Mouse (Mus musculus) R1 (cell line): ENCODE results near the gene Olfr403.
A peak's percentile ranks its signal among the peaks of the same experiment; 100 is the strongest.

Experiments used
- DNase-seq: peaks from one replicate; pipeline ENCODE4 v3.0.0-alpha.2; 2018; ENCODE audit warnings: low read depth, low spot score

Olfr403 gene

GRCm38 (mm10) chr11:74185949-74186348, at the start of gene Olfr403:
Gene Olfr403 (plus strand): TSS chr11:74186249.
- no peak for DNase-seq

GRCm38 (mm10) chr11:74140001-74140400, 46.0 kb upstream of the Olfr403 start:
- DNase-seq, result peak; percentile 73

GRCm38 (mm10) chr11:74145866-74146265, 40.2 kb upstream of the Olfr403 start:
- DNase-seq, result no peak

- DNase-seq, result no peak
These were observed 32.8 kb upstream of the Olfr403 start, which contains the start of gene Olfr402 for GRCm38 (mm10) chr11:74153229-74153628. Gene Olfr402 (plus strand): TSS chr11:74153529.

GRCm38 (mm10) chr11:74168771-74169170, 17.3 kb upstream of the Olfr403 start:
- DNase-seq, result no peak

GRCm38 (mm10) chr11:74183168-74183567, 2.9 kb upstream of the Olfr403 start:
- no peak for DNase-seq

GRCm38 (mm10) chr11:74183745-74184144, 2.3 kb upstream of the Olfr403 start:
- DNase-seq, result no peak

- no peak for DNase-seq
These were observed 25.2 kb downstream of the Olfr403 start, which contains the start of gene Olfr43 for GRCm38 (mm10) chr11:74211279-74211678. Gene Olfr43 (minus strand): TSS chr11:74211379.

GRCm38 (mm10) chr11:74241201-74241600, 55.2 kb downstream of the Olfr403 start:
- no peak for DNase-seq
